Mouse (Mus musculus) spleen, embryonic (tissue): ENCODE measurements at regions not wholly inside any gene's neighbourhood (a gene's known extent, or its start where the extent isn't known, plus 50 kb on each side); places are given as distances from the start of the nearest gene placed in this dataset.

Source experiments
- CTCF ChIA-PET: fragments of 350-600 bp; sonication (Branson Sonifier 250); formaldehyde crosslinking; loops from one replicate; lab custom pipeline; 2022; lab: Charles Lee

DNA sequence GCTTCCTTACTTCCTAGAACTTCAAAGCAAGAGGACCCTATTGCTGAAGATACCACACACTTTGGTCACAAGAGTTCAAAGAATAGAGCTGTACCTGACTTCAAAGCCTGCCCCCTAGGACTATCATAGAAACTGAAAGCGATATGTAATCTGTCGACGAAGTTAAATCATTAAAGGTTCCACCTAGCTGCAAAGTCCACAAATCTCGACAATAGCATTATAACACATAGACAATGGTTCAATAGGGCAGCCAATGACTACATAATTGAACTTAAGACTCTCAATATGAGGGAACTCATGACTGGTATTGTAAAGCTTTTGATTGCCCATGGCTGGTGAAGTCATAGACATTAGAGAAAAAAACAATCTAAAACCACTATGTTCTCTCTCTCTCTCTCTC is 200.8 kb downstream of the Fscb start:
- CTCF ChIA-PET: no interaction called here

DNA sequence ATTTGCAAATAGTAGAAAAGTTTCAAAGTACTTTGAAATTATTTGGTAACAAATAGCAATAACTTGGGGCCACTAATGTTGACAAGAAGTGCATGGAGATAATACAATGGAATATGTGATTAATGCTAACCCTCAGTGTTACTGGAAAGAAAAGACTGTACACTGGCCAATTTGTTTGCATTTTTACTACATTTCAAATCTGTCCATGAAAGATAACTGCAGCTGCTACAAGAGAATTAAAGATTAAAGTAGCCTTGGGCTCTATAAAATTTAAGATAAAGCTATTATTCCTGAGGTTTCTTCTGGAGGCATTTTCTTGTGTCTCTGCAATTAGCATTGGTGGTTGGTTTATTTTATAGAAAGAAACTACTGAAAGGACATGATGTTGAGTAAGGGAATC is 208.4 kb downstream of the Fscb start:
- CTCF ChIA-PET: no interaction called here

DNA sequence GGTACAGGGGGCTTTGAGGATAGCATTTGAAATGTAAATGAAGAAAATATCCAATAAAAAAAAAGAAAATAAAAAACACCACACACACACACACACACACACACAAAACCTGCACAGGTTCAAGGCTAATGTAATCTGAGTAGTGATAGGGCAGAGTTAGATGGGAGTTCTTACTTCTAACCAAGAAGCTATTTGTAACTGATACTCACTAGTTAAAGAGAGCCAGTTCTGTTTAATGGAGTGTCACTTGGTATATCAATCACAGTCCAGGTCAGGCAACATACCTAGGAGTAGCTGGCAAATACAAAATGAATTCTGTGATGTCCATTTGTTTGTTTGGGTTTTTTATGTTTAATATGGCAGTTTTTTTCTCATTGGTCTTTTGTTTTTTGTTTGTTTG is 219.5 kb downstream of the Fscb start:
- CTCF ChIA-PET: no interaction called here

DNA sequence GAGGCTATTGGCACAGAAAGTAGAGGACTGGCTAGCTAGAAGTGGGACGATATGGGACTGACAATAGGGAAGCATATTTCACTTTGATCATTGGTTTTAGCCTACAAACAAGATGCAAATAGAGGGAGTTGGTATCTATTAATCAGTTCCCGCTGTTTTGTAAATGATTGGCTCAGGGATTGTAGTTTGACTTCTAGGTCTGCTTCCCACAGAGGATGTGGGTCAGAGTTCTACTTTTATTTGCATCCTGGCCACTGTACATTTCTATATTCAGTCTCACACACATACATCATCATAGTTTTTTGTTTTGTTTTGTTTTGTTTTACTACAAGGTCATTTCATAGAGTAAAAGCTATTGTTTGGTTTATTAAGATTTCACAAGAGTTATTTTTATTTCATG is 224.5 kb downstream of the Fscb start:
- CTCF ChIA-PET: no interaction called here

DNA sequence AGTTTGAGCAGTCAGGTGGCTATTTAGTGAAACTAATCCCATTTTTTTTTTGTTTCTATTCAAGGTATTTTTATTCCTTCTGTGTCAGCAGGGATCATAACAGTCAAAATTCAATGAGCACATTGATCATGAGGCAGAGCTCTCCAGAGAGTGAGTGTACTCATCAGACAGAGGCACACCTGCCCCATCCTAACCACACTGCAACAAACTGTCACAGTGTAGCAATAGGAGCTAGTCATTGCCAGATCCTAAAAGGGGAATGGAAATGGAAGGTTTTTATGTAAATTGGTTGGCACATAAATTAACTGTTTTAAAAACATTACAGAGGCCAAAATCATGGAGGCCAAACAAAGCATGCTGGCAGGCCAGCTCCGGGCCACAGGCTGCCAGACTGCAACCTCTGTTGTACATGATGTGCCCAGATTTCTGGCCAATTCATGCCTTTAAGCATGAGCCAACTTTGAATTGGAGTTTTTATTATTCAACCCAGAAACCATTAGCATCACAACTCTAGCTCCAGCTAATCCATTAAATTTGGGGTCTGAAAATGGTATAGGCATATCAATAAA is 244.9 kb downstream of the Fscb start:
- CTCF ChIA-PET: interaction anchor here (0.5 kb wide), 1 partner anchor 484 kb away, joined by 19 read pairs; no protein-coding TSS in a partner anchor

DNA sequence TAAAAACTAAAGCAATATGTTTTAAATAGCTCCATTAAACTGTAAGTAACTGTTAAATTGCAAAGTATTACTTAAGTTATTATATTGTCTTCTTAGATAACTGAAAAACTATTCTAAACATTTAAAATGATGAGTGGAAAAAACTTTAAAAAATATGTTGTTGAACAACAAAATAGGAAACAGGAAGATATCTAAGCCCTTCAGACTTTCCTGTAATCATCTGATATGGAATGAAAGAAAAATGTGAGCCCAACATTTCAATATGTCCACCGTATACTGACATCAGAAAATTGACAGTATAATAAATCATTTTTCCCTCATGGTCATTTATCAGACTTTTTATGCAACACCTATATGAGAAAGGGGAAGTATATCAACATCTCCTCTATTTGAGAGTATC is 258.1 kb downstream of the Fscb start:
- CTCF ChIA-PET: no interaction called here

DNA sequence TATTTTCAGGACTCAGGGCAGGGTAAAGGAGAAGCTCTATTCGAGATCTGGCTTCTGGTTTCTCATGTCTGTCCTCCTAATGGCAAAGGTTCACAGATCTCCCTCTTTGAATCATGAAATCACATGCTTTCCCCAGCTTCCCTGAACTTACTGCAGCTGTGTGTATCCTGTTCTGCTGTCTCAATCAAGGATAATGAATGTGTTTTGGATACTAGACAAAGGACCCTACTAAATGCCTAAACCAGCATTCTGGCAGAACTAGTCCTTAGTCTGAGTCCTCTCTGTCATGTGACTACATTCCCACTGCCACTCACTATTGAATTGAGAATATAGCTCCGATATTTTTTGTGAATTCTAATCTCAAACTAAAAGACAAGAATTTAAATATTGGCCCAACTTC is 276.1 kb downstream of the Fscb start:
- CTCF ChIA-PET: no interaction called here
